Mouse (Mus musculus) kidney, postnatal 36 days (tissue): Measurements from ENCODE around the gene Gm5926.
"Not testable (repeated sequence)": the region's sequence is repeated elsewhere in the genome, so short reads cannot be mapped to it uniquely, and the experiment has no call there.

Experiments used
- DNase-seq, 2 experiments: peaks; one replicate each; pipeline ENCODE4 v3.0.0; 2021 to 2022; ENCODE audit warnings: mixed read lengths in 2 of 2

The Gm5926 gene

DNA sequence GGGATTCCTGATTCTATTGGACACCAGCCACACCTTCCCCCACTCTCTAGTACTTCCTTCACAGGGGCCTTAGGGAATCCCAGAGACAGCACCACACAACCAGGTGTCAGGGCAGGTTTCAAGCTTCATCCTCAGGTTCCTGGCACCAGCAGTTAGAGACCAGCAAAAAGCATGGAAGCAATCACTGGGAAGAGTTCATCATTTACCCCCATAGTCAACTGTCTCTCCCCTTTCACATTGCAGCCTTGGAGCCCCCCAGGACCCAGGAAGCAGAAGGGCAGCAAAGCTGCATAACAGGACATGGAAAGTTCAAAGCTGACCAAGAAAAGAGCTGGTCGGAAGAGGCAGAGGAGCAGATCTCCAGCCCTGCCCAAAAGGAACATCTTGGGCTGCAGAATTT is at the start of gene Gm5926:
TSS of gene Gm5926 (plus strand) at position 301 of the 400 bp plus-strand sequence.
- not testable (repeated sequence) for DNase-seq

- DNase-seq = not testable (repeated sequence)
Observed at GRCm38 (mm10) chrX:32601008-32601407, 49.5 kb upstream of the Gm5926 start.

GRCm38 (mm10) chrX:32601425-32601824 is 49.1 kb upstream of the Gm5926 start:
- not testable (repeated sequence) for DNase-seq
